Mouse (Mus musculus) embryonic facial prominence, embryonic 14.5 days (tissue): ENCODE results near the gene Vmn1r69. TPM values are rescaled to one million over a fixed set of nuclear protein-coding genes. Genes with fewer than 3 reads are reported as not detected.

Experiments used
- ATAC-seq: fragments of 200-750 bp; cut with Nextera tagmentation; 2 replicates; pipeline ENCODE4 v1.8.0; 2017; ENCODE audit warnings: low read depth, moderate number of reproducible peaks, moderate TSS enrichment
- DNase-seq: peaks from one replicate; pipeline ENCODE4 v3.0.0-alpha.2; 2015; ENCODE audit warnings: low spot score
- H3K27ac ChIP-seq: fragments of 300-500 bp; sonication (generic); replicated peaks from 2 replicates; pipeline ENCODE4 v1.5.1; 2014; ENCODE audit warnings: low read depth, mild to moderate bottlenecking, low read length, moderate library complexity
- H3K27me3 ChIP-seq: fragments of 300-500 bp; sonication (generic); replicated peaks from 2 replicates; pipeline ENCODE4 v1.6.1; 2014; ENCODE audit warnings: low read length; ENCODE audit not compliant: control insufficient read depth, insufficient read depth
- H3K36me3 ChIP-seq: fragments of 300-500 bp; sonication (generic); 2 replicates; pipeline ENCODE4 v1.6.1; 2014; ENCODE audit warnings: low read length, mixed read lengths; ENCODE audit not compliant: control insufficient read depth, insufficient read depth
- H3K4me1 ChIP-seq: fragments of 300-500 bp; sonication (generic); 2 replicates; pipeline ENCODE4 v1.6.1; 2014; ENCODE audit warnings: antibody characterized with exemption, low read length; ENCODE audit not compliant: control insufficient read depth, insufficient read depth
- H3K4me2 ChIP-seq: fragments of 300-500 bp; sonication (generic); 2 replicates; pipeline ENCODE4 v1.6.1; 2014; ENCODE audit warnings: low read depth, mild to moderate bottlenecking, low read length, moderate library complexity, mixed read lengths
- H3K4me3 ChIP-seq: fragments of 300-500 bp; sonication (generic); 2 replicates; pipeline ENCODE4 v1.5.1; 2014; ENCODE audit warnings: low read depth, mild to moderate bottlenecking, low read length
- H3K9ac ChIP-seq: fragments of 300-500 bp; sonication (generic); 2 replicates; pipeline ENCODE4 v1.6.1; 2014; ENCODE audit warnings: low read depth, mild to moderate bottlenecking, low read length, moderate library complexity, mixed read lengths
- H3K9me3 ChIP-seq: fragments of 300-500 bp; sonication (generic); 2 replicates; pipeline ENCODE4 v1.6.1; 2016; ENCODE audit warnings: low read length; ENCODE audit not compliant: control insufficient read depth
- WGBS: fragments of 180-500 bp; shearing (Covaris S2); extraction: QIAGEN DNeasy Blood & Tissue Kit; methylation state at CpG from one replicate; pipeline ENCODE4 v1.1.7; 2014; 5-methylcytosine and 5-hydroxymethylcytosine counted together
- polyA plus RNA-seq: library from polyadenylated mRNA; unstranded; fragments of >200 nt; fragmentation: Nextera tagmentation; extraction: Ambion mirVana; gene quantifications from 2 replicates; pipeline ENCODE4 v1.2.1, GENCODE M21; 2014

Gene Vmn1r69
- polyA plus RNA-seq: not detected in 2 replicates

GRCm38 (mm10) chr7:10613559-10613958 is at the start of gene Vmn1r69:
Gene Vmn1r69, minus strand, starts transcription at chr7:10613659.
- Histone ChIP-seq H3K9me3 (peaks cover 20% of the 10 kb centered on the region; the same call in 1 of the 2 replicates), H3K36me3 (no peaks in the 10 kb centered on the region), H3K4me1 (no peaks in the 10 kb centered on the region), H3K4me2 (no peak within 1 kb of the TSS), H3K27ac (no peak within 1 kb of the TSS), H3K4me3 (no peak within 1 kb of the TSS), H3K27me3 (no peaks in the 10 kb centered on the region), H3K9ac (no peak within 1 kb of the TSS)
- no peak for ATAC-seq
- no peak for DNase-seq

- H3K9ac ChIP-seq: no peak within 1 kb of the TSS
- no peaks in the 10 kb centered on the region for H3K36me3 ChIP-seq
- DNase-seq (no peak), ATAC-seq (no peak)
- no peak within 1 kb of the TSS for H3K4me3 ChIP-seq
- H3K4me1 ChIP-seq: no peaks in the 10 kb centered on the region
- no peak within 1 kb of the TSS for H3K27ac ChIP-seq
- no peak within 1 kb of the TSS for H3K4me2 ChIP-seq
- WGBS: 74% methylated on average over 1 of the region's 1 CpGs
- no peaks in the 10 kb centered on the region for H3K27me3 ChIP-seq
- peaks cover 21% of the 10 kb centered on the region; the same call in 1 of the 2 replicates for H3K9me3 ChIP-seq
These were observed 17.8 kb upstream of the Vmn1r69 start, which contains the start of gene Vmn1r70 for GRCm38 (mm10) chr7:10631232-10631631. Gene Vmn1r70, plus strand, starts transcription at chr7:10631532.

GRCm38 (mm10) chr7:10558385-10558784 is 55.1 kb downstream of the Vmn1r69 start, which contains the start of gene Vmn1r68:
Gene Vmn1r68, minus strand, starts transcription at chr7:10558485.
- H3K27ac ChIP-seq: no peak within 1 kb of the TSS

More at GRCm38 (mm10) chr7:10558385-10558784, 55.1 kb downstream of the Vmn1r69 start, which contains the start of gene Vmn1r68:
- peaks cover 16% of the 10 kb centered on the region; the same call in 1 of the 2 replicates for H3K9me3 ChIP-seq
- WGBS: 62% methylated on average over 2 of the region's 2 CpGs
- DNase-seq (no peak), ATAC-seq (no peak)
- no peaks in the 10 kb centered on the region for H3K27me3 ChIP-seq
- H3K4me3 ChIP-seq: no peak within 1 kb of the TSS
- no peaks in the 10 kb centered on the region for H3K4me1 ChIP-seq
- no peaks in the 10 kb centered on the region for H3K36me3 ChIP-seq
- no peak within 1 kb of the TSS for H3K4me2 ChIP-seq
- H3K9ac ChIP-seq: no peak within 1 kb of the TSS

Other genes with a start within 250 kb of the Vmn1r69 start
- gene Vmn1r67, start 170.3 kb downstream of the Vmn1r69 start, polyA plus RNA-seq: not detected in 2 replicates
- 11.3 and 16.1 TPM in 2 replicates for gene Zik1, start 118.3 kb downstream of the Vmn1r69 start, polyA plus RNA-seq
- gene Vmn1r68, start 55.2 kb downstream of the Vmn1r69 start, polyA plus RNA-seq: not detected in 2 replicates
- not detected in 2 replicates for gene Vmn1r70, start 17.9 kb upstream of the Vmn1r69 start, polyA plus RNA-seq
- not detected in 2 replicates for gene Nlrp4b, start 74.1 kb upstream of the Vmn1r69 start, polyA plus RNA-seq
- gene Vmn1r71, start 140.7 kb upstream of the Vmn1r69 start, polyA plus RNA-seq: 0.06 TPM in 1 of 2 replicates, not detected in the other